Mouse (Mus musculus): ENCODE results near the gene Esp1. TPM values are rescaled to one million over a fixed set of nuclear protein-coding genes. Genes with fewer than 3 reads are reported as not detected.
"Not testable (repeated sequence)": the region's sequence is repeated elsewhere in the genome, so short reads cannot be mapped to it uniquely, and the experiment has no call there.

Esp1 gene
- total RNA-seq (2021): not detected
- long read RNA-seq, experiment 1: 0 reads
- long read RNA-seq, experiment 2: 0 reads

DNA sequence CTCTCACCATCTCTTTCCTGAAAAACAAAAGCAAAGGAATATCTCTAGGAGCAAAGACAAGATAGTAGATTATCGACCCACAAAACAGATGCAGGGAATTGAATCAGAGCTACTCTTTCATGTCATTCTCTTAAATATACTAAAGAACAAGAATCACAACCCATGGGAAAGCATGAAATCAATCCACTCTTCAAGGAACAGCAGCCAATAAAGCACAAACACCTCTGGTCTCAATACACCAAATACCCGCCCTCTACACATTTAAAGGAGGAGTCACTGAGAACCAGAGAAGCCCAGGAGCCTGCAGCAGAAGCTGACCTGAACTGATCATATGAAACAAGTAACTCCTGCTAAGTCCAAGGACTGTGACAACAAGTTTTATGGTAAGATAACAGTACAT lies at the start of gene Esp1:
TSS of gene Esp1 (plus strand) at position 301 of the 400 bp plus-strand sequence.
- DNase-seq (ENCODE audit: low spot score in 2 of 2): no peak

DNA sequence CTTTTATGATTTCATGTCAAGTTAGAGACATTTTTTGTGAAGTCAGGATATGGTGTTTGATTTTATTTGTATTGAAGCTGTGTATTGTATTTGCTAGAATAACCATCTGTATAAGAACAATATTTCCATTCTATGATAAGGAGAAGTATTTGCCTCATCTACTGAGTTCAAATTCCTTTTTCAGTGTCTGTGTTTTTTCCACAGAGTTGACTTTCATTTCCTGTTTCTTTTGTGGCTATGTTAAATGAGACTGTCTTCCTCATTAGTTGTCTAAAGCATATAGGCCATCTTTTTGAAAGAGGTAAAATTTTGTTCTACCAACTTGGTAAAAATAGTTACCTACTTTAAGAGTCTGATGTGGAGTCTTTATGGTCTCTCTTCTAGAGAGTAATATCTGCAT lies 10.6 kb upstream of the Esp1 start:
- DNase-seq (ENCODE audit: low spot score in 2 of 2): no peak

DNA sequence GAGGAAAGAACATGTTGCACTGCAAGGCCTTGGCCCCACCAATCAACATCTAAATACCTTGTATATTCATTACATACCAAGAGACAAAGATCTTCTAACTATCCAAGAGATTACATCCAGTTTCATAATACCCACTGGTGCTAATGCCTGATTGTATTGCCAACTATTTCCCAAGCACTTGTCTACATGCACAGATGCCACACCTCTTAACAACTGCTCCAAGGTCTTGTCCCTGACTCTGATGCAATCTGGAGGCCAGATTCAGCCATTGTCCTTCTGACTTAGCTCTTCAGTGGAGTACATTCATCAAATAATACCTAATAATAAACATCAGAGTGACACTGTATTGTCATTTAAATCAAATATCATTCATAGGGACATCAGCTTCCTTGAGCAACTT lies 9.9 kb upstream of the Esp1 start:
- not testable (repeated sequence) for DNase-seq (ENCODE audit: low spot score in 2 of 2)

DNA sequence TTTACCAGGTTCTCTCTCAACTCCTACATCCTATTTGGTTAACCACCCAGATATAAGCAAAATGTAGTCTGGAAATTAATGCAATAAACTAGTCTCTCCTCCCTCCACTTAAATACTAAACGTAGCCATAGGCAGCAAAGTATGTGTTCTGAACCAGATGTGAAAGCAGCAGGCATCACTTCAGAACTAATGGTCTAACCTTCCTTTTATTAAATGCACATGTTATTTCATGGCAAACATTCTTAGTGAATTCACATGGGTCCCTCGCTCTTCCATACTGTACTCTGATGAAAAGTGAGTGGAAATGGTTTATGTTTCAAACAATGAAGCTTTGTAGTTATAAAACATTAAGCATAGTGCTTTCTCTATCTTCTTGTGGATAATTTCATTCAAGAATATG lies 4.4 kb downstream of the Esp1 start:
- no peak for DNase-seq (ENCODE audit: low spot score in 2 of 2)

DNA sequence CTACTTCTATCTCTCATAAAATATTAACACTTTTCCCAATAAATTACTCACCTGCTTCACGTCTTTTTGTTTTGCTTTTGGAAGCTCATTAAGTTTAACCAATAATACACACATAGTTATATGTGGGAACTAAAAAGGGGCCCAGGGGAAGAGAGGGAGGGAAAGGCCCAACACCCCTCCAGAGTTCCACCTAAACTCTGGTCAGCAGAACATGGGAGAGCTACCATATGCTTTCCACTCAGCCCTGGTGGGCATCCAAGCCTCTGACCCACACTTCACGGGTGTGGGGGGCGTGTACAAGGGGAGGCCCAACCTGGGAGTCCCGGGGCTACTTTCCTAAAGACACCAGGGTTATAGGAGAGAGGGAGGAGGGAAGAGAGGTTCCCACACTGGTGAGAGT lies 4.8 kb downstream of the Esp1 start:
- DNase-seq (ENCODE audit: low spot score in 2 of 2): no peak

DNA sequence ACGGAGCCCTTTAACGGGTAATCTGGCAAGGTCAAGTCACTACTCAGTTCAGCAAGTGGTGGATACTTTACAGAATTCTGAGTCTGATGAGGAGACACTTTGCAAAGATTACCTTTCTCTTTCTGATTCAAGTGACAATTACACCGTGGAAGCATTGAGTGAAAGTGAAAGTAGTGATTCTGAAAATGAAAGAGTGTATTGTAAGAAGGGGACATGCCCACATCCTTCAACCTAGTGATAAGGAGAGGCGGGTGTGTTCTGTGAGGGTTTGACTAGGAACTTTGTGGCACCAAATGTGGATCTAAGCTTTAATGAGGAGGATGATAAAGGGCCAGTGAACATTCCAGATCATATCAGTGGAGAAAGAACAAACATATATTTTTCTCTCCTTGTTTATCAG lies 36.7 kb downstream of the Esp1 start:
- no peak for DNase-seq (ENCODE audit: low spot score in 2 of 2)

DNA sequence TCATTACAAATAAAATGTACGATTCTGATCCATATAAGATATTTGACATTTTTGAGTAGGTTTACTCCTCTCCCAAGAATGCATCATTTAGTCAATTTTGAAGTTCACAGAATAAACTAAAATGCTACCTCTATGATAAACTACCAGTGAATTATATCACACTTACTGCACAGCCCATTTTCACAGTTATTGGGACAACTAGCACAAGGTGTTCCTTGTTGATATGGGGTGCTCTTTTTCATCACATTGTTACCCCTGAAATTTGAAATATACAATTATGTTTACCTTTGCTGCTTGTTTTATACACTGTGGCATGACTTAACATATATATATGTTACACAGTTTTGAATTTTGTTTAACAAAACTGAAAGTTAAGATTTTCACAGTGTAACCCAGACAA lies 40.2 kb downstream of the Esp1 start:
- no peak for DNase-seq (ENCODE audit: low spot score in 2 of 2)

Other genes starting within 250 kb of the Esp1 start
- not detected for gene Esp8, start 207.1 kb upstream of the Esp1 start, total RNA-seq (2021)
- not detected for gene Esp6, start 165.6 kb upstream of the Esp1 start, total RNA-seq (2021)
- gene Esp4, start 128.5 kb upstream of the Esp1 start, total RNA-seq (2021): not detected
- gene Esp3, start 95.0 kb upstream of the Esp1 start, total RNA-seq (2021): not detected
- not detected for gene Crisp2, start 79.9 kb downstream of the Esp1 start, total RNA-seq (2021)
- under 1 TPM in 1 of 2 experiments, not detected in 1; 0.65 TPM for gene Rhag, start 84.0 kb downstream of the Esp1 start, total RNA-seq (2021)
- under 1 TPM; 0.16 to 0.49 TPM for gene 9130008F23Rik, start 153.4 kb downstream of the Esp1 start, total RNA-seq (2021)
- gene Glyatl3, start 187.2 kb downstream of the Esp1 start, total RNA-seq (2021): not detected
- gene Mut, start 207.6 kb downstream of the Esp1 start, total RNA-seq (2021): 10 to 100 TPM; 30.1 to 30.8 TPM
- 1 to 10 TPM; 7.7 to 9.8 TPM for gene Cenpq, start 207.9 kb downstream of the Esp1 start, total RNA-seq (2021)

Data from gastrocnemius, postnatal 4 days (tissue).